Mouse (Mus musculus): ENCODE measurements around the gene 6820408C15Rik. TPM values are rescaled to one million over a fixed set of nuclear protein-coding genes. Genes with fewer than 3 reads are reported as not detected.

6820408C15Rik gene
- total RNA-seq, 1 experiment from 2014 or later: not detected

- ATAC-seq (replicated peaks; ENCODE audit: low read depth, poor library complexity, severe bottlenecking): no peak
Measured at GRCm38 (mm10) chr2:152452101-152452781, 36.9 kb downstream of the 6820408C15Rik start.

DNA sequence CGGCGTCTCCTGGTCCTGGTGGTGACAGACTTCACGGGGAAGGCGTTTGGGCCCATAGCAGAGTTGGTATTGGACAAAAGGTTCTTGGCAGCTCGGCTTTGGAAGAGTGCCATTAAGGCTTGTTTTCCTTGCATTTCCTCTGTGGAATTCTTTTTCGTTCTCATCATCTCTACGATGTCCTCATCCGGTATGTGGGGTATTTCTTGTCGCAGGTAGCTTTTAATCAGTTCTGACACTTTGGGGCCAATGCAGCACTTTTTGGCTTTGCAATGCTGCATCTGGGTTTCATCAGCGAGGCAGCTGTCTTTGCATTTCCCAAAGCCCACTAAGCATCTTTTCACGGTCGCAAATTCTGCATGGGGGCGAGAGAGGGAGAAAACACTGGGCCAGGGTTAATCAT lies 43.9 kb downstream of the 6820408C15Rik start:
- no peak for ATAC-seq (replicated peaks; ENCODE audit: low read depth, poor library complexity, severe bottlenecking)

DNA sequence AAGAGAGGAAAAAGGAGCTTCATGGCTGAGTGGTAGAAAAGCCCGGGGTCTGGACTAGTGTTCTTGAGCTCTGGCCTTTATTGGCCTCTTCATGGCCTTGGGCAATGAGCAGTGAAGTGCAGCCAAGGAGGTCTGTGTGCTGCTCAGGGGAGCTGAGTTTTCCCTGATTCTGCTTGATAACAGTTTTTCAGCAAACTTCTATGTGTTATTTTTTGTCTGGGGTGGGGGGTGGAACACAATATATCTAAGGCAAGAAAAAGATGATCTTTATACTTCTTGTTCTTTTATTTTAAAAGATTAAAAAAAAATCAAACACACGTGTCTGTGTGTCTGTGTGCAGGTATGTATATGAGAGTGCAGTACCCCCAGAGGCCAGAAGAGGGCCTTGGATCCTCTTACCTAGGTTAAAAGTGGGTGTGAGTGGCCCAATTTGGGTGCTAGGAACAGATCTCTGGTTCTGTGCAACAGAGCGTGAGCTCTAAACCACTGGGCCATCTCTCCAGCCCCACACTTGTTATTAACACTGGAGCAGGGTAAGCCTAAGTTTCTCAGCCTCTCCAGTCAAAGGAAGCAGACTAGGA lies 49.3 kb downstream of the 6820408C15Rik start, which contains the start of gene Defb23:
TSS of gene Defb23 (minus strand) at position 51 of the 581 bp plus-strand sequence.
- ATAC-seq (replicated peaks; ENCODE audit: low read depth, poor library complexity, severe bottlenecking): no peak

DNA sequence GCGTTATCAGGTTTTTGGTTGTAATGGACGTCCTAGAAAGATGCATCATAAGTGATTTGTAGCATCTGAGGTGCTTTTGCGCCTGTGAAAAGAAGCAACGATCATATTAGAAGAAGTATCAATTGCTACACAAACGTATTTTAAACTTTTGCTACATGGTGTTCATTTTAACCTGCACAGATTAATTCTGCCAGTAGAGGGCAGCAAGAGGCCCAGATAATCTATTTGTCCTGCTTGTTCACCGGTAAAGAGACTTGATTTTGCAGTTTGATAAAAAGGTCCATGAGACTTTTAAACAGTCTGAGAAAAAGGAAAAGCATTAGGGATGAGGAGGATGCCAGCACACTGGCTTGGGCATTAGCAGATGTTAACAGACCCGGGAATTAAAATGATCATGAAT lies 55.6 kb downstream of the 6820408C15Rik start:
- ATAC-seq (replicated peaks; ENCODE audit: low read depth, poor library complexity, severe bottlenecking): peak; percentile 65; the same call in 1 of the 2 replicates

GRCm38 (mm10) chr2:152472434-152472833 lies 57.0 kb downstream of the 6820408C15Rik start:
- ATAC-seq (replicated peaks; ENCODE audit: low read depth, poor library complexity, severe bottlenecking): 0 out of 2 replicates have a peak, but pooled peaks have one; percentile 36

- no peak for ATAC-seq (replicated peaks; ENCODE audit: low read depth, poor library complexity, severe bottlenecking)
Measured at GRCm38 (mm10) chr2:152476763-152477162, 61.4 kb downstream of the 6820408C15Rik start, which contains the start of gene Defb20. Gene Defb20 (plus strand): TSS chr2:152477063.

DNA sequence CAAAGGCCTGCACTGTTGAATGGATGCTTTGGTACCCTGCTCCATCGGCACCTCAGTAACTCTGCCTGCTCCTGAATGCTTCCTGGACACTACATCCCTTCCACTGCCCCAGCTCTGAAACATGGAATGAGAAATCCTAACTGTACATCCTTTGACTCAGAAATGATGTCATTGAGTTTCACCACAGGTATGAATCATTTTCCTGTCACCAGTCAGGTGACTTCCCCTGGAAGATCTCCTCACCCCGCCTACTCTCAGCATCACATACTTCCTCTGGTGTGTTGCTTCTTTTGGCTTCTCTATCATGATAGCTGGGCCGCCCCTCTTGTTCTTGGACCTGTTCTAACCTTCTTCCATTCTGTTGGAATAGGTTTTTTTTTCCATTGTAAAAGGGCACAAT lies 65.5 kb downstream of the 6820408C15Rik start:
- ATAC-seq (replicated peaks; ENCODE audit: low read depth, poor library complexity, severe bottlenecking): no peak

GRCm38 (mm10) chr2:152481726-152482125 lies 66.3 kb downstream of the 6820408C15Rik start:
- ATAC-seq (replicated peaks; ENCODE audit: low read depth, poor library complexity, severe bottlenecking): no peak

GRCm38 (mm10) chr2:152487024-152487423 lies 71.6 kb downstream of the 6820408C15Rik start:
- no peak for ATAC-seq (replicated peaks; ENCODE audit: low read depth, poor library complexity, severe bottlenecking)

GRCm38 (mm10) chr2:152490038-152490437 lies 74.7 kb downstream of the 6820408C15Rik start, which contains the start of gene Defb22:
Gene Defb22 (minus strand): TSS chr2:152490138.
- no peak for ATAC-seq (replicated peaks; ENCODE audit: low read depth, poor library complexity, severe bottlenecking)

- ATAC-seq (replicated peaks; ENCODE audit: low read depth, poor library complexity, severe bottlenecking): no peak
Measured at GRCm38 (mm10) chr2:152493151-152493550, 77.8 kb downstream of the 6820408C15Rik start.

Other genes starting within 250 kb of the 6820408C15Rik start
- gene Csnk2a1, start 188.7 kb upstream of the 6820408C15Rik start, total RNA-seq (2017): 105 and 132 TPM in 2 replicates
- gene Tbc1d20, start 121.8 kb upstream of the 6820408C15Rik start, total RNA-seq (2017): 15.1 and 17.1 TPM in 2 replicates
- 45.6 and 61.9 TPM in 2 replicates for gene Rbck1, start 82.9 kb upstream of the 6820408C15Rik start, total RNA-seq (2017)
- gene Trib3, start 71.6 kb upstream of the 6820408C15Rik start, total RNA-seq (2017): not detected in 2 replicates
- gene Nrsn2, start 38.9 kb upstream of the 6820408C15Rik start, total RNA-seq (2017): not detected in 2 replicates
- gene Sox12, start 17.5 kb upstream of the 6820408C15Rik start, total RNA-seq (2017): 3.3 and 3.7 TPM in 2 replicates
- 3.7 and 4.3 TPM in 2 replicates for gene Zcchc3, start 560 bp upstream of the 6820408C15Rik start, total RNA-seq (2017)
- not detected in 2 replicates for gene Defb23, start 49.0 kb downstream of the 6820408C15Rik start, total RNA-seq (2017)
- gene Defb20, start 61.5 kb downstream of the 6820408C15Rik start, total RNA-seq (2017): not detected in 2 replicates
- not detected in 2 replicates for gene Defb22, start 74.6 kb downstream of the 6820408C15Rik start, total RNA-seq (2017)
- not detected in 2 replicates for gene Defb26, start 96.1 kb downstream of the 6820408C15Rik start, total RNA-seq (2017)
- not detected in 2 replicates for gene Defb28, start 102.7 kb downstream of the 6820408C15Rik start, total RNA-seq (2017)
- not detected in 2 replicates for gene Defb29, start 124.5 kb downstream of the 6820408C15Rik start, total RNA-seq (2017)
- not detected in 2 replicates for gene Gm17416, start 153.8 kb downstream of the 6820408C15Rik start, total RNA-seq (2017)
- not detected in 2 replicates for gene Defb21, start 157.2 kb downstream of the 6820408C15Rik start, total RNA-seq (2017)
- gene Defb19, start 164.7 kb downstream of the 6820408C15Rik start, total RNA-seq (2017): not detected in 2 replicates
- gene Defb45, start 183.8 kb downstream of the 6820408C15Rik start, total RNA-seq (2017): not detected in 2 replicates
- not detected in 2 replicates for gene Defb36, start 188.7 kb downstream of the 6820408C15Rik start, total RNA-seq (2017)
- gene Defb25, start 207.5 kb downstream of the 6820408C15Rik start, total RNA-seq (2017): not detected in 2 replicates
- gene Rem1, start 211.4 kb downstream of the 6820408C15Rik start, total RNA-seq (2017): 0.50 TPM in 1 of 2 replicates, not detected in the other